Mouse (Mus musculus) cortical plate, adult 2 months (tissue): ENCODE measurements around the gene Nmnat3. TPM values are rescaled to one million over a fixed set of nuclear protein-coding genes. Genes with fewer than 3 reads are reported as not detected.

ENCODE experiments used
- H3K27ac ChIP-seq: fragments of 200-500 bp; 2 replicates; pipeline ENCODE4 v1.5.1; 2012; ENCODE audit warnings: low read length, control low read depth, inconsistent platforms; ENCODE audit not compliant: insufficient read depth
- H3K4me1 ChIP-seq: fragments of 200-500 bp; 2 replicates; pipeline ENCODE4 v1.6.1; 2011; ENCODE audit warnings: low read length; ENCODE audit not compliant: control insufficient read depth, insufficient read depth
- H3K4me3 ChIP-seq: fragments of 200-500 bp; 2 replicates; pipeline ENCODE4 v1.5.1; 2011; ENCODE audit warnings: mild to moderate bottlenecking, low read length, control low read depth; ENCODE audit not compliant: insufficient read depth
- CTCF ChIP-seq: fragments of 200-500 bp; IDR thresholded peaks from 2 replicates; pipeline ENCODE4 v1.5.1; 2011; ENCODE audit warnings: mild to moderate bottlenecking, control low read depth, low read length; ENCODE audit not compliant: insufficient read depth; ENCODE audit errors: extremely low read depth
- POLR2A ChIP-seq: fragments of 200-500 bp; IDR thresholded peaks from 2 replicates; pipeline ENCODE4 v1.6.1; 2011; ENCODE audit warnings: mild to moderate bottlenecking, low read length, control low read depth; ENCODE audit not compliant: insufficient read depth; ENCODE audit errors: extremely low read depth
- polyA plus RNA-seq: library from polyadenylated mRNA; depleted of rRNA; stranded (reverse); fragments of >200 nt; gene quantifications from 2 replicates; pipeline ENCODE4 v1.2.3, GENCODE M21; 2012

Nmnat3 gene
- polyA plus RNA-seq, 1 experiment, result 2.9 TPM

DNA sequence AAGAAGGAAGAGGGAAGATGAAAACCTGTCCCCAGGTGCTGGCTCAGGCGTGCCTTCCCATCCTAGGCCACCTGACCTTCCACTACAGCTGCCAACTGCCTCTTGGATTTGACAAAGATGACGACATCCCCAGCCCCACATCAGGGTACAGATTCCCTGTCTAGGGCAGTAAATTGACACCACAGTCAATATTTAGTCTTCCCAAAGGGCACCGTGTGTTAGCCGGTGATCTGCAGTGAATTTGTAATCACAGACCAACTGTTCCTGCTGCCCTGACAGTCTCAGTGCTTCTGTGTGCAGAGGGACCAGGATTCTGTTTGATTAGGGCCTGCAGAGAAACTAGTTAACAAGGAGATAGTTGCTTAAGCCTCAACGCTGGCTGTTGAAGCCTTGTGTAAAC is 7.1 kb upstream of the Nmnat3 start:
- Histone ChIP-seq H3K4me3 (no peak overlapping the region), H3K4me1 (no peaks in the 10 kb centered on the region), H3K27ac (no peak overlapping the region)
- TF ChIP-seq CTCF, result no peak
- no peak for TF ChIP-seq POLR2A

DNA sequence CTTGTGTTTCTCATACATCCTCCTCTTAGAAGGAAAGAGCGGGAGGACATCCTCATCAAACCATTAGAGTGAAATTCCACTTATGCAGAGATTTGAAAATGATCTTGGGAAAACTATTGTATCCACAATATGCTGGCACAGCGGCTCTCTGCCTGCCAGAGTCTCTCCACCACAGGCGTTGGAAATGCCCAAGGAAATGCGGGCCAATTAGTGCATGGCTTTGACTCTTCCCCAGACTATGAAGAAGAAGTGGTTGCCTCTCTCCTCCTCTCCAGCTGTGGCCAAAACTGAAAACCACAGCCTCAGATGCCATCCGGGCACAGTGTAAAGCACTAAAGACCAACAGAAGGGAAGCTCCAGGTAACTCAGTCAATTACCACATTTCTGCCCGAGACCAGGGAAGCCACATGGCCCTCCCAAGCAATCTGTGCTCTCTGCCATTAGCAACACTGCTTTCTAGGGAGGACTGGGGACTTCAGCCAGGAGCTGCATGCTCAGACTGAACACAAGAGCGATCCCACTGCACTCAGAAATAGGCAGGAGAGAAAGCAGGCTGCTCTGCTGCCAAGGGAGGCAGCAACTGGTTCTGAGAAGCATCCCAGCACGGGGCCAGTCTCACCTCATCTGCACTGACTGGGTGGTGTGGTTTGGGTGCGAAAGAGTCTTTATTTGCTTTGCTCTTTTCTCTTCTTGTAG is 1.5 kb upstream of the Nmnat3 start:
- no peak overlapping the region for H3K27ac ChIP-seq
- H3K4me1 ChIP-seq, result peaks cover 1% of the 10 kb centered on the region; the same call in 1 of the 2 replicates
- H3K4me3 ChIP-seq, result no peak overlapping the region
- no peak for TF ChIP-seq POLR2A
- no peak for TF ChIP-seq CTCF

DNA sequence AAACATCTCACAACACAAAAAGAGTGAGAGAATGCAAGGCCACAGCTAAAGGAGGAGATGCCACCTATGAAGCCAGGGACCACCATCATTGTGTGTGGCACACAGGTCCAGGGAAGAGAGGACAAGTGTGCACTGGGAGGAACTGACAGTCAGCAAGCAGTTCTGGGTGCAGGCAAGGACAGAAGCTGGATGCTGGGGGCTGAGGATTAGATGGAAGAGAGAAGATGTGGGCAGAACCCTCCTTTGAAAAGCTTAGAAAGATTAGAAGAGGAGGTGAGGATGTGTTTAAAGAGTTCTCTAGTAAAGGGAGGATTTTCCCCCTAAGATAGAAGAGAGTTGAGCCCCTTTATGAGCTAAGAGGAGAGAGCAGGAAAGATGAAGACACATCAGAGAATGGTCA is 2.4 kb downstream of the Nmnat3 start:
- H3K27ac ChIP-seq, result no peak overlapping the region
- no peak overlapping the region for H3K4me3 ChIP-seq
- H3K4me1 ChIP-seq, result peaks cover 1% of the 10 kb centered on the region; the same call in 1 of the 2 replicates
- TF ChIP-seq POLR2A (no peak), CTCF (no peak)

DNA sequence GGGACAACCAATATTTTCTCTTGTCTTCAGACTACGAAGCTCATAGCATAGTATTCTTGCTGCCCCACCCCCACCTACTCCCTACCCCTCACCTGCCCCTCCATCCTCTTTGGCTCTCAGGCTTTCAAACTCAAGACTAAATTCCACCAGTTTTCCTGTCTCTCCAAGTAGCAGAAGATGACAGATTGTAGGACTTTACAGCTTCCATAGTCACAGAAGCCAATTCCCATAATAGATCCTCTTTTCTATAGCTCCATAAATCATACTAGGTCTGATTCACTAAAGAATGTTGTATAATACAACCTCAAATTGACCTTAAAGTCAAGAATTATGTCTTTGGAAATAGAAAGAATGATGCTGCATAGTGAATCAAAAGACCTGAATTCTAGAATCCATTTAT is 3.4 kb downstream of the Nmnat3 start:
- no peak overlapping the region for H3K27ac ChIP-seq
- H3K4me1 ChIP-seq, result peaks cover 1% of the 10 kb centered on the region; the same call in 1 of the 2 replicates
- no peak overlapping the region for H3K4me3 ChIP-seq
- no peak for TF ChIP-seq POLR2A
- no peak for TF ChIP-seq CTCF

DNA sequence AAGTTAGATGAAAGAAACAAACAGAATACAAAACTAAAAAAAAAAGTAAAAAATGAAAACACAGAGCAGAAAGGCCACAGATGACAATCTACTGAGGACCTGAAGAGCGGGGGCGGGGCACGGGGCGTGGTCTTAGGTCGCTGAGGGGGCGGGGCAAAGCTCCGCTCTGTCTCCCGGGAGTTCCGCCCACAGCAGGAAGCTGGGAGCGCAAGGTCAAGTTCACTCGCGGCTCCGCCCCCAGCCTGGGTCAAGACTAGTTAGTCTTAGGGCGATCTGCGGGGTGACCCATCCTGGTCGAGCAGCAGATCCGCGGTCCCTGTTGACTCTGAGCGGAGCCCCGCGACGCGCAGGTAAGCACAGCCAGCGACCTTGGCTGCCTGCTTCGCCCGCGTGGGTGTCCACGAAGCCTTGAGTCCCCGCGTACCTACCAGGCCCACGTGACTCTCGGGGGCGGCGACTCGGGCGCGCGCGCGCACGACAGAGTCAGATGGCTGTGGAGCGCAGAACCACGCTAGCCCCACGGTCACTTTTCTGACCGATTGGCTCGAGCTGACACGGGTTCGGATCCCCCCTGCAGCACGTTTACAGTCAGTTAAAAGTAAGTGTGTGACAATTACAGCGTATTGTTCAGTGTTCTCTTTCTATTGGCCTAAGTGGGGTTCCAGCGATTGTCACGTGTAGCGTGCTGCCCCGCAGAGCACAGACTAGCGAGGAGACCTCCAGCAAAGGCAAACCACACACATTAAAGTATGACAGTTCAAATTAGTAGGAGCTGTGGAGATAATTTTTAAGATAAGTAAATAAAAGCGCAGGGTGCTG is 9.4 kb downstream of the Nmnat3 start:
- Histone ChIP-seq H3K4me3 (peak overlapping the region; percentile 44), H3K27ac (peak overlapping the region; percentile 53), H3K4me1 (0 out of 2 replicates have a peak, but pooled peaks cover 1% of the 10 kb centered on the region)
- TF ChIP-seq CTCF (no peak), POLR2A (no peak; the same call in 1 of the 2 replicates)

DNA sequence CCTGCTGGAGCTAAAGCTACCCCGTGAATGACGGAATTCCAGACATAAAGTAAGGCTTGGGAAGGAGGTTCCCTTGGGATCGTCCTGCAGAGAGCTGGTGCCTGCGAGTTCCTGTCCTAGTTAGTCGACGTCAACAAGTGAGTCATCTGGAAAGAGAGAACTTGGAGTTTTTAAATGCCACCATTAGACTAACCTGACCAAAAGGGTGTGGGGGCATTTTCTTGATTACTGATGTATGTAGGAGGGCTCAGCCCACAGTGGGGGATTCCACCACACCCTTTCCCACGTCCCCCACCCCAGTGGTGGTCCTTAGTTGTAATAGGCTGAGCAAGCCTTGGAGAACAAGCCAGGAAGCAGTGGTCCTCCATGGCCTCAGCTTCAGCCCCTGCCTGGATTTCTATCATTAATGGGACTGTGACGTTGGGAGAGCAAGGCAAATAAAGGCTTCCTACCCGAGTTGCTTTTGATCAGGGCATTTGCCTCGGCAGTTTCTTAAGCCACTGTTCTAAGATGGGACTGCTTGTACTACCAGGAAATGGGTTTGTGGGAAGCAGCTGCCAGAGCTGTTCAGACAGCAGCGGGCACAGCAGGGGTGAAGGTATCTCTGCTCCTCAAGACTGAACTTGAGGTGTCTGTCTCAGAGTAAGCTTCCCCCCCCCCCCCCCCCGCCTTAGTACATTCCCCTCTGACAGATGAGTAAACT is 10.2 kb downstream of the Nmnat3 start:
- Histone ChIP-seq H3K27ac (no peak overlapping the region), H3K4me1 (0 out of 2 replicates have a peak, but pooled peaks cover 1% of the 10 kb centered on the region), H3K4me3 (peak overlapping the region; percentile 44; the same call in 1 of the 2 replicates)
- TF ChIP-seq POLR2A, result no peak
- TF ChIP-seq CTCF, result no peak

DNA sequence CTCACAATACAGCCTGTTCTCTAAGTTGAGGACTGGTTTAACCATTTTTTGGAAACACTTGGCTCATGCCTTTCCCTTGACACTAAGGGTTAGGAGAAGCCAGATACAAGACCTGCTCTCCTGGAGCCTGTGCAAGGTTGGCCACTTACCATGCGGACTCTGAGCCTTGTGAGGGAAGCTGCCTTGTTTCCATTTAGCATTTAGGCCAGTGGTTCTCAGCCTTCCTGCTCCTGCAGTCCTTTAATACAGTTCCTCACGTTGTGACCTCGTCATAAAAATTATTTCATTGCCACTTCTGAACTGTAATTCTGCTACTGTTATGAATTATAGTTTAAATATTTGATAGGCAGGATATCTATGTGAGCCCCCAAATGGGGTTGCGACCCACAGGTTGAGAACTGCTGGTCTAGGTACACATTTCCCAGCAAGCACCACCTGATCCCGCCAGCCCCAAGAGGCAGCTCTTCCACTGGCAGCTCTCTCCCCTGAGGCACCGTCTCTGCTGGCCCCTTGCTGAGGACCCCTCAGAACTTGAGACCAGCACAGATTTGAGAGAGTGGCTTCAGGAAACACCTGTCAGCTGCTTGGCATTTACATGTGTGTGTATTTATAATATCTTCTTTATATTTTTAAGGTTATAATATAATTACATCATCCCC is 10.8 kb downstream of the Nmnat3 start:
- Histone ChIP-seq H3K4me3 (no peak overlapping the region), H3K27ac (no peak overlapping the region), H3K4me1 (0 out of 2 replicates have a peak, but pooled peaks cover 1% of the 10 kb centered on the region)
- TF ChIP-seq POLR2A, result no peak

DNA sequence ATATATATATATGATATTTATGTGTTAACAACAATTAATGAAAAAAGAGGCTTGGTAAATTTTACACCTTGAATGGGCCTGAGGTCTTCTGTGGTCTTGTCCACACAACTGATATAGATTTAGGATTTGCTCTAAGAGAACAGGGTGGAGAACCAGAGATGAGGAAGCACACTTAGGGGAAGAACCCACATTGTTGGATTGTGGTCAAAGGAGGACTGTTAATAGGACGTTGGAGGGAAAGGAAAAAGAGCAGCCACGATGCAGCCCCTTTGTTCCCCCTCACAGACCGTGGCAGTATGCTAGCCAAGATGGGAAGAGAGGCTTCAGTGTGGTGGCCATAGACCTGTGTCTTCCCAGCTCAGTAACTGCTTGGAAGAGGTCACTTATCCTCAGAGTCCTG is 11.5 kb downstream of the Nmnat3 start:
- Histone ChIP-seq H3K27ac (no peak overlapping the region), H3K4me1 (0 out of 2 replicates have a peak, but pooled peaks cover 3% of the 10 kb centered on the region), H3K4me3 (no peak overlapping the region)
- TF ChIP-seq CTCF (no peak), POLR2A (no peak)

DNA sequence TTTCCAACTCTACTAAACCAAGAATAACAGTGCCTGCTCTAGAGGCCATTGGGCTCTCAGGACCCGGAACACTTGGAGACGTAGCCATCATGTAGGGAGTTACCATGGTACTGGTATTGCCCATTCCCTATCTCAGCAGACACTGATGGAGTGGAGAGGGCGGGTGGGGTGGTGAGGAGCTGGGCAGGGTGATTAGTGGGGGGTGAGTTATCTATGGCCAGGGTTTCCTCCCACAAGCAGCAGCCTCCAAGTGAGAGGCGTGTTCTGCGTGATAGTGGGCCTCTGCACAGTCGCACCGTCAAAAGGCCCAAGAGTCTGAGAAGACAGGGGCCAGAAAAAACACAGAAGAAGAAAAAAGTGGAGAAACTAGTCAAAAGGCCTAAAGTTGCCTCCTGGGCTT is 12.0 kb downstream of the Nmnat3 start:
- no peak overlapping the region for H3K4me3 ChIP-seq
- no peak overlapping the region for H3K27ac ChIP-seq
- no peak for TF ChIP-seq POLR2A
- TF ChIP-seq CTCF, result no peak

More for the DNA sequence above, 12.0 kb downstream of the Nmnat3 start:
- H3K4me1 ChIP-seq, result 0 out of 2 replicates have a peak, but pooled peaks cover 3% of the 10 kb centered on the region
